Mouse (Mus musculus) T-helper 1 cell (primary cell): ENCODE results near the gene Cfap54.

Experiments used
- in situ Hi-C: fragments of 300-600 bp; cut with MboI, MseI; formaldehyde crosslinking; loops from one replicate; pipeline ENCODE4 v1.15.1; 2025; ENCODE audit warnings: high pct_unique_total_duplicates

Cfap54 gene

GRCm38 (mm10) chr10:93098211-93098805 lies 16.9 kb upstream of the Cfap54 start:
- in situ Hi-C loops = no loop called here

GRCm38 (mm10) chr10:93097439-93097838 lies 16.0 kb upstream of the Cfap54 start:
- in situ Hi-C loops = no loop called here

GRCm38 (mm10) chr10:93095827-93096226 lies 14.4 kb upstream of the Cfap54 start:
- in situ Hi-C loops = no loop called here

GRCm38 (mm10) chr10:93094957-93095580 lies 13.7 kb upstream of the Cfap54 start:
- in situ Hi-C loops = no loop called here

- in situ Hi-C loops = no loop called here
Observed at GRCm38 (mm10) chr10:93091928-93092327, 10.5 kb upstream of the Cfap54 start.

- in situ Hi-C loops = no loop called here
Observed at GRCm38 (mm10) chr10:93090241-93090640, 8.8 kb upstream of the Cfap54 start.

GRCm38 (mm10) chr10:93088396-93089048 lies 7.1 kb upstream of the Cfap54 start:
- in situ Hi-C loops = loop anchor here (5.0 kb wide), 2 partner anchors 34 to 69 kb away; no protein-coding TSS in a partner anchor

- in situ Hi-C loops = loop anchor here (5.0 kb wide), 2 partner anchors 35 to 70 kb away; no protein-coding TSS in a partner anchor
Observed at GRCm38 (mm10) chr10:93087504-93087903, 6.1 kb upstream of the Cfap54 start.

- in situ Hi-C loops = no loop called here
Observed at GRCm38 (mm10) chr10:93083963-93084340, 2.5 kb upstream of the Cfap54 start.

GRCm38 (mm10) chr10:93083198-93083962 lies 2.0 kb upstream of the Cfap54 start:
- in situ Hi-C loops = no loop called here

GRCm38 (mm10) chr10:93079486-93079885 lies 1.9 kb downstream of the Cfap54 start:
- in situ Hi-C loops = loop anchor here (10.0 kb wide), 1 partner anchor 65 kb away; no protein-coding TSS in a partner anchor

GRCm38 (mm10) chr10:93077935-93078479 lies 3.4 kb downstream of the Cfap54 start:
- in situ Hi-C loops = loop anchor here (10.0 kb wide), 1 partner anchor 67 kb away; no protein-coding TSS in a partner anchor

GRCm38 (mm10) chr10:93076376-93076775 lies 5.0 kb downstream of the Cfap54 start:
- in situ Hi-C loops = loop anchor here (10.0 kb wide), 1 partner anchor 68 kb away; no protein-coding TSS in a partner anchor

- in situ Hi-C loops = loop anchor here (10.0 kb wide), 1 partner anchor 69 kb away; no protein-coding TSS in a partner anchor
Observed at GRCm38 (mm10) chr10:93075856-93076255, 5.6 kb downstream of the Cfap54 start.

GRCm38 (mm10) chr10:93072769-93073168 lies 8.6 kb downstream of the Cfap54 start:
- in situ Hi-C loops = loop anchor here (10.0 kb wide), 1 partner anchor 72 kb away; no protein-coding TSS in a partner anchor

GRCm38 (mm10) chr10:93071753-93072152 lies 9.7 kb downstream of the Cfap54 start:
- in situ Hi-C loops = loop anchor here (10.0 kb wide), 1 partner anchor 73 kb away; no protein-coding TSS in a partner anchor

- in situ Hi-C loops = loop anchor here (10.0 kb wide), 1 partner anchor 74 kb away; no protein-coding TSS in a partner anchor
Observed at GRCm38 (mm10) chr10:93070121-93070898, 11.1 kb downstream of the Cfap54 start.

- in situ Hi-C loops = loop anchor here (10.0 kb wide), 1 partner anchor 75 kb away; no protein-coding TSS in a partner anchor
Observed at GRCm38 (mm10) chr10:93069721-93070120, 11.7 kb downstream of the Cfap54 start.

- in situ Hi-C loops = no loop called here
Observed at GRCm38 (mm10) chr10:93069041-93069679, 12.3 kb downstream of the Cfap54 start.

GRCm38 (mm10) chr10:93064973-93065372 lies 16.4 kb downstream of the Cfap54 start:
- in situ Hi-C loops = loop anchor here (5.0 kb wide), 1 partner anchor 512 kb away; no protein-coding TSS in a partner anchor
